Mouse (Mus musculus) midbrain, postnatal 0 days (tissue): ENCODE data around the gene Nrip2. TPM values are rescaled to one million over a fixed set of nuclear protein-coding genes. Genes with fewer than 3 reads are reported as not detected.

Source experiments
- ATAC-seq: fragments of 200-750 bp; cut with Nextera tagmentation; 2 replicates; pipeline ENCODE4 v1.8.0; 2017; ENCODE audit warnings: moderate number of reproducible peaks, mild to moderate bottlenecking, moderate TSS enrichment, moderate library complexity; ENCODE audit not compliant: low FRiP score
- DNase-seq: peaks from one replicate; pipeline ENCODE4 v3.0.0-alpha.2; 2015; ENCODE audit warnings: low spot score
- H3K27ac ChIP-seq: fragments of 300-500 bp; sonication (generic); 2 replicates; pipeline ENCODE4 v1.5.1; 2014; ENCODE audit warnings: low read depth, mild to moderate bottlenecking, low read length, mixed read lengths
- H3K27me3 ChIP-seq: fragments of 300-500 bp; sonication (generic); 2 replicates; pipeline ENCODE4 v1.6.1; 2014; ENCODE audit warnings: low read length, control low read depth, mixed read lengths; ENCODE audit not compliant: insufficient read depth
- H3K36me3 ChIP-seq: fragments of 300-500 bp; sonication (generic); 2 replicates; pipeline ENCODE4 v1.6.1; 2014; ENCODE audit warnings: low read length, control low read depth, mixed read lengths; ENCODE audit not compliant: insufficient read depth
- H3K4me1 ChIP-seq: fragments of 300-500 bp; sonication (generic); 2 replicates; pipeline ENCODE4 v1.6.1; 2014; ENCODE audit warnings: mild to moderate bottlenecking, control low read depth, antibody characterized with exemption, low read length, mixed read lengths; ENCODE audit not compliant: insufficient read depth
- H3K4me2 ChIP-seq: fragments of 300-500 bp; sonication (generic); 2 replicates; pipeline ENCODE4 v1.6.1; 2014; ENCODE audit warnings: low read depth, mild to moderate bottlenecking, low read length, mixed read lengths; ENCODE audit not compliant: poor library complexity, severe bottlenecking
- H3K4me3 ChIP-seq: fragments of 300-500 bp; sonication (generic); 2 replicates; pipeline ENCODE4 v1.5.1; 2014; ENCODE audit warnings: low read depth, mild to moderate bottlenecking, low read length, moderate library complexity
- H3K9ac ChIP-seq: fragments of 300-500 bp; sonication (generic); replicated peaks from 2 replicates; pipeline ENCODE4 v1.6.1; 2014; ENCODE audit warnings: mild to moderate bottlenecking, low read length, moderate library complexity, mixed read lengths; ENCODE audit not compliant: poor library complexity, severe bottlenecking
- H3K9me3 ChIP-seq: fragments of 300-500 bp; sonication (generic); 2 replicates; pipeline ENCODE4 v1.6.1; 2016; ENCODE audit warnings: low read length, control low read depth
- CTCF ChIP-seq: IDR thresholded peaks from 2 replicates; pipeline ENCODE4 v1.5.1; 2016; ENCODE audit warnings: antibody characterized with exemption, mild to moderate bottlenecking
- WGBS: fragments of 180-500 bp; shearing (Covaris S2); extraction: QIAGEN DNeasy Blood & Tissue Kit; methylation state at CpG from one replicate; pipeline ENCODE4 v1.1.7; 2014; 5-methylcytosine and 5-hydroxymethylcytosine counted together
- polyA plus RNA-seq: library from polyadenylated mRNA; unstranded; fragments of >200 nt; fragmentation: Nextera tagmentation; extraction: Ambion mirVana; gene quantifications from 2 replicates; pipeline ENCODE4 v1.2.1, GENCODE M21; 2015
- total RNA-seq: library from RNA; depleted of rRNA; stranded (reverse); fragments of >200 nt; gene quantifications from 2 replicates; pipeline ENCODE4 v1.2.3, GENCODE M21; 2014

Nrip2 gene
- total and polyA plus RNA-seq, 2 experiments from 2014 or later = 11.6 to 13.0 TPM

- ATAC-seq = no peak
- no peak for DNase-seq
- H3K4me1 ChIP-seq = no peaks in the 10 kb centered on the region
- no peak overlapping the region for H3K4me2 ChIP-seq
- H3K9me3 ChIP-seq = no peaks in the 10 kb centered on the region
- H3K36me3 ChIP-seq = no peaks in the 10 kb centered on the region; the same call in 1 of the 2 replicates
- no peaks in the 10 kb centered on the region for H3K27me3 ChIP-seq
- no peak overlapping the region for H3K4me3 ChIP-seq
- no peak for TF ChIP-seq CTCF
- H3K9ac ChIP-seq = no peak overlapping the region
- H3K27ac ChIP-seq = no peak overlapping the region
- WGBS = 86% methylated on average over 2 of the region's 2 CpGs
Observed at GRCm38 (mm10) chr6:128421036-128421435, 21.9 kb downstream of the Nrip2 start.

DNA sequence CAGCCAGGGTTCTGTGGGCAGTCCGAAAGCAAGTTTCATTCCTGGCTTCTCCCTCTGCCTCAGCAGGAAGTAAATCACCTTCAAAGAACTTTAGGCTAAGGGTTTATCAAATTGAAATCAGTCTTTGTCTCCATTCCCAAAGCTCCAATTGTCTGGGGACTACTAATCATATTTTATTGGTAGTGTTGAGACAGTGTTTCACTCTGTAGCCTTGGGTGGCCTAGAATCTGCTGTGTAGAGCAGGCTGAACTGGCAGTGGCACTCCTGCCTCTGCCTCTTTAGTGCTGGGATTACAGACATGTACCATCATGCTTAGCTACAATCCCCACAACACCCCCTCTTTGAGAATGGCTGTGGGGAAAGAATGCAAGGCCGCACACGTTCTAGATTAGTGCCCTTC lies 22.4 kb downstream of the Nrip2 start:
- Histone ChIP-seq H3K36me3 (no peaks in the 10 kb centered on the region; the same call in 1 of the 2 replicates), H3K4me1 (no peaks in the 10 kb centered on the region), H3K27ac (no peak overlapping the region), H3K4me2 (no peak overlapping the region), H3K4me3 (no peak overlapping the region), H3K9ac (no peak overlapping the region), H3K27me3 (no peaks in the 10 kb centered on the region), H3K9me3 (no peaks in the 10 kb centered on the region)
- ATAC-seq = no peak
- no peak for DNase-seq
- no peak for TF ChIP-seq CTCF
- WGBS = 89% methylated on average over 3 of the region's 3 CpGs

DNA sequence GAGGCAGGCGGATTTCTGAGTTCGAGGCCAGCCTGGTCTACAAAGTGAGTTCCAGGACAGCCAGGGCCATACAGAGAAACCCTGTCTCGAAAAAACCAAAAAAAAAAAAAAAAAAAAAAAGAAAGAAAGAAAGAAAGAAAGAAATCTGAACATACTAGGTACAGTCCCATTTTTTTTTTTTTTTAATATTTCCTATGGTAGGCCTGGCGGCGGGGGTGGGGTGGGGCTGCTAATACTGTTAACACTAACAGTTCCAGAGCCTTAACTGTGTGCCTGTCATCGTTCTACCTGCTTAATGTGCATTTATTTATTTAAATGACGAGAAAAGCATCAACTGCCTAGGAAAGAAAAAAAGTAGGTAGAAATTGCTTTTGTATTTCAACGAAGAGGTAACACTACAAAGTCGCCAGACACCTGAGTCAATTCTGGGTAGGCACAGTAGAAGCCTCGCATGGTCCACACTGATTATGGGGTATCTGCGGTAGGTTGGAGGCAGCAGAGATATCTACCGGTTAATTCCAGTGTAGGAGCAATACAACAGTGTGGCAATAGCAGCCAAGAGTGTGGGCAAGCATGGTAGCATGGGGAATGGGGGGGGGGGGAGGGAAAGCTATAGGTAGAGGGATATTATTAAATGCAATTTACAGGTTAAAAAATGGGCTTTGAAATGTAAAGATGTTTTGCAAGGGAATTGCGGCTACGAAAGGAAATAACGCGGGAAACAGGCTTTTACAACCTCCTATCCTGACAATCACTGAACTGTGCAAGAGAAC lies 24.6 kb downstream of the Nrip2 start:
- Histone ChIP-seq H3K4me2 (peak overlapping the region; percentile 71), H3K27me3 (no peaks in the 10 kb centered on the region), H3K36me3 (peaks cover 5% of the 10 kb centered on the region; the same call in 1 of the 2 replicates), H3K4me3 (peak overlapping the region; percentile 43), H3K9me3 (no peaks in the 10 kb centered on the region), H3K27ac (peak overlapping the region; percentile 97), H3K4me1 (no peaks in the 10 kb centered on the region), H3K9ac (peak overlapping the region; percentile 58)
- WGBS = 41% methylated on average over 15 of the region's 16 CpGs
- ATAC-seq (peak; percentile 43; the same call in 1 of the 2 replicates), DNase-seq (no peak)
- TF ChIP-seq CTCF = no peak

DNA sequence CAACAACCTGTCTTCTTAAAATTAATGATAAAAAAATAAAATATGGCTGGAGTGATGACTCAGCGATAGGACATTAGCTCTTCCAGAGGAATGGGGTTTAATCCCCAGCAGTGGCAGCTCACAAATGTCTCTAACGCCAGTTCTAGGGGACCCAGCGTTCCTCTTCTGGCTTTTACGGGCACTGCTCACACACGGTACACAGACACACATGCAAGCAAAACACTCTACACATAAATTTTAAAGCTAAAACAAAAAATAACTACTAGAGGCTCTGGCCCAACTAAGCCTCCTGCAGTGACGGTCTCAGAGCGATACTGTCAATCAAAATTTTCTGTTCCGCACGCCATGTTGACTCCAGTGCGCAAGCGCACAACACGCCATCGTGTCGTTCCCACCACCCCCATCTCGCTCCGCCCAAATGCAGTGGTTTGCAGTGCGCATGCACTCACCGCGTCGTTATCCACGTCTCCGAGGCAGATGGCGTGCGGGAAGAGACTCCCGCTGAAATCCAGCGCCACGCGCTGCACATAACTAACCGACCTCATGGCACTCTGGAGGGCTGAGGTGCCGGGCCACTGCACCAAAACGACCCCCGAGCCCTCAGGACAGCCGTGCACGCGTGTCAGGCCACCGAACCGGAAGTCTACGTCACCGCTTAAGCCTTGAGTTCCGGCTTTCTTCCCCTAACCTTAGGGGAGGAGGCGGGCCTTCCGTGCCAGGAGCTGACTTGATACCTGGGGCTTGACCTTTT lies 25.3 kb downstream of the Nrip2 start, which contains the start of gene Itfg2:
Gene Itfg2, minus strand, starts transcription at position 663 of the 751 bp plus-strand sequence.
- peaks cover 7% of the 10 kb centered on the region; the same call in 1 of the 2 replicates for H3K36me3 ChIP-seq
- peak within 1 kb of the TSS; percentile 58 for H3K9ac ChIP-seq
- no peak for TF ChIP-seq CTCF
- peak; percentile 95 for ATAC-seq
- H3K4me3 ChIP-seq = peak within 1 kb of the TSS; percentile 43
- H3K4me2 ChIP-seq = peak within 1 kb of the TSS; percentile 71
- under 1% methylated on average over 42 of the region's 42 CpGs for WGBS
- no peaks in the 10 kb centered on the region for H3K9me3 ChIP-seq
- no peaks in the 10 kb centered on the region for H3K27me3 ChIP-seq
- no peaks in the 10 kb centered on the region for H3K4me1 ChIP-seq
- peak within 1 kb of the TSS; percentile 97 for H3K27ac ChIP-seq
- DNase-seq = peak; percentile 98

DNA sequence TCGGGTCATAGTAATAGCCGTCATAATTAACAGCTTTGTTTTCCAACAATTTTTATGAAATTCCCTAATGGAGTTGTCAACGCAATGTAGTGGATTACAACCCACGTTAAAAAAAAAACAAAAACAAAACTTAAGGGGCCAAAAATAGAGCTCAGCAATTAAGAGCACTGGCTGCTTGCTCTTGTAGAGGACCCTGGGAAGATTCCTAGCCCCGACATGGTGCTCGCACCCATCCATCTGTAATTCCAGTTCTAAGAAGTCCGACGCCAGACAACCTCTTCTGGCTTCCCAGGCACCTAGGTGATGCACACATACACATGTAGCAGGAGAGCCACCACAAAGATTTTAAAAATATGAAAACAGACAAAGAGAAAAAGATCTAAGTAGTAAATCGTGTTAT lies 25.9 kb downstream of the Nrip2 start:
- Histone ChIP-seq H3K9ac (peak overlapping the region; percentile 58), H3K4me3 (peak overlapping the region; percentile 43), H3K9me3 (no peaks in the 10 kb centered on the region), H3K36me3 (peaks cover 7% of the 10 kb centered on the region; the same call in 1 of the 2 replicates), H3K27me3 (no peaks in the 10 kb centered on the region), H3K27ac (peak overlapping the region; percentile 97), H3K4me1 (no peaks in the 10 kb centered on the region), H3K4me2 (peak overlapping the region; percentile 71)
- no peak for DNase-seq
- no peak for ATAC-seq
- 20% methylated on average over 9 of the region's 9 CpGs for WGBS
- TF ChIP-seq CTCF = no peak

GRCm38 (mm10) chr6:128427571-128427970 lies 28.5 kb downstream of the Nrip2 start:
- 95% methylated on average over 5 of the region's 5 CpGs for WGBS
- no peak overlapping the region for H3K9ac ChIP-seq
- no peak overlapping the region for H3K4me3 ChIP-seq
- no peak for DNase-seq
- no peak overlapping the region for H3K4me2 ChIP-seq
- TF ChIP-seq CTCF = no peak
- ATAC-seq = no peak
- H3K4me1 ChIP-seq = no peaks in the 10 kb centered on the region
- H3K27me3 ChIP-seq = no peaks in the 10 kb centered on the region
- H3K9me3 ChIP-seq = no peaks in the 10 kb centered on the region
- H3K36me3 ChIP-seq = peaks cover 27% of the 10 kb centered on the region
- H3K27ac ChIP-seq = no peak overlapping the region
